Mouse (Mus musculus): ENCODE measurements around the gene Asic2. TPM values are rescaled to one million over a fixed set of nuclear protein-coding genes. Genes with fewer than 3 reads are reported as not detected.

Gene Asic2
- polyA plus RNA-seq, 1 experiment from 2014 or later: 17.8 TPM

DNA sequence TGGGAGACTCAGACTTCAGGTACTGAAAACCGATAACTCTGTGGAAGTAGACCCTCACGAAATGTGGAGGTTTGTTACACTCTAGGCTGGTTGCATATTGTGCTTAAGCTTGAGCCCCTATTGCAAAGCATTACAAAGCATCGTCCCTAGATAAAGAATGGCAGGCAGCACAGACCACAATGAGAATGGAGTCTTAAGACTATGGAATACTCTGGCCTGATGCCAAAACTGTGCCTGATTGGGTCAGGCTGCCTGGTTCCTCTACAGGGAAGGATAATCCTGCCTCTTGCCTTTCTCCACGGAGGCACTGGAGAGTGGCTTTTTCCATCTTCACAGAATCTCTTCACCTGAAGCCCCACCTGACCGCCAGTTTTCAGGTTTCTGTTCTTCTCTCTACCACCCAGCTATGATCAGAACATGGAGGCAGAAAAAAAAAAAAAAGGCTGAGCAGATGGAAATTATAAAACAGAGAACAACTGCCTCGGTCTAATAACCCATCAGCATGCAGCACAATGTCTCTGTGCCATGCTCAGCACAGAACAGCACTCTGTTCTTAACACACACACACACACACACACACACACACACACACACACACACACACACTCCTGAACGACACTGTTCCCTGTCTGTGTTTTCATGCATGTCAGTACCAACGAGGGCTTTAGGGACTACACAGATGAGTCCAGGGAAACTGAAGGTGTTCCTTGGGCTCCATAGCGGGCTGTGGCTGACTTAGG is 470.4 kb downstream of the Asic2 start:
- H3K27me3 ChIP-seq (replicated peaks; ENCODE audit: control insufficient read depth, insufficient read depth, low read length): no peaks in the 10 kb centered on the region
- H3K9ac ChIP-seq (ENCODE audit: low read depth, low read length): no peak overlapping the region
- WGBS: 42% methylated on average over 9 of the region's 9 CpGs
- H3K4me1 ChIP-seq (ENCODE audit: control insufficient read depth, insufficient read depth, low read depth, low read length): peaks cover 6% of the 10 kb centered on the region
- no peak overlapping the region for H3K4me3 ChIP-seq (ENCODE audit: low read length)
- H3K36me3 ChIP-seq (ENCODE audit: control insufficient read depth, insufficient read depth, low read length): no peaks in the 10 kb centered on the region
- no peaks in the 10 kb centered on the region for H3K9me3 ChIP-seq (ENCODE audit: control insufficient read depth, low read length)
- no peak overlapping the region for H3K4me2 ChIP-seq (ENCODE audit: low read length)
- 0 out of 2 replicates have a peak, but pooled peaks have one; percentile 37 for ATAC-seq
- no peak overlapping the region for H3K27ac ChIP-seq (ENCODE audit: low read depth, low read length)

DNA sequence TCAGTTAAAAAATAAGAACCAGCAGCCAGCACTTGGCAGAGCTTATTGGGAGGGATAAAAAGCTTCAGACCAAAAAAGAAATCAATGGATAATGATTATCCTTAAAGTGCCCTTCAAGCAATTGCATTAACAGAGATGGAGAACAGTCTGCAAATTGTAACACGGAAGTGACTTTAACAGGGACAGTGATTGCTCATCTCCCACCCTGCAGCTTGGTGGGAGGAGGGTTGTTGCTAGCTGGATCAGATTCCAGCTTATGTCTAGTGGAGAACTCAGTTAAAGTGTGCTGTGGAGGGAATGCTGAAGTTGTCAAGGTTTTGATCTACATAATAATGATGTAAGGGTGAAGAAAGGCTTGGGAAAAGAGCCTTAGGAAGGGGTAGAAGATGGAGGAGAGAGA is 471.8 kb downstream of the Asic2 start:
- no peak for ATAC-seq
- Histone ChIP-seq H3K4me1 (ENCODE audit: control insufficient read depth, insufficient read depth, low read depth, low read length) (peaks cover 6% of the 10 kb centered on the region), H3K4me3 (ENCODE audit: low read length) (no peak overlapping the region), H3K27ac (ENCODE audit: low read depth, low read length) (no peak overlapping the region), H3K9me3 (ENCODE audit: control insufficient read depth, low read length) (no peaks in the 10 kb centered on the region), H3K4me2 (ENCODE audit: low read length) (no peak overlapping the region), H3K9ac (ENCODE audit: low read depth, low read length) (no peak overlapping the region), H3K27me3 (replicated peaks; ENCODE audit: control insufficient read depth, insufficient read depth, low read length) (no peaks in the 10 kb centered on the region), H3K36me3 (ENCODE audit: control insufficient read depth, insufficient read depth, low read length) (no peaks in the 10 kb centered on the region)
- 35% methylated on average over 1 of the region's 1 CpGs for WGBS

DNA sequence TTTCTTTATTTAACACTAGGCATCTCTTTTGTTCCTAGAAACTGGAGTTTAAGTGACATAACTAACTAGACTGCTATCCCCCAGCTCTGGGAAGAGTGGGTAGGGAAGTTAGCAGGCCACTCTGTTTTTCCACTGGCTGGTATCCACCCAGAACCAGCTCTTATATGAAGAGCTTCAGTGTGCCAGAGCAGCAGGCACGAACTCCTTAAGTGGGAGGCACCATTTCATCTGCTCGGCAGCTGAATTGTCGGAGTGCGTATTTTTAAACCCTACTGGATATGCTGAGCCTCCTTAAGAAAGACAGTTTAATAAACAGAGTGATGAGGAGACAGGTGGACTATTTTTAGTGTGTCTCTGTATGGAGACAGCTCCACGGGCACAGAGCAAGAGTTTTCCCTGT is 475.9 kb downstream of the Asic2 start:
- Histone ChIP-seq H3K27ac (ENCODE audit: low read depth, low read length) (no peak overlapping the region), H3K27me3 (replicated peaks; ENCODE audit: control insufficient read depth, insufficient read depth, low read length) (no peaks in the 10 kb centered on the region), H3K4me2 (ENCODE audit: low read length) (no peak overlapping the region), H3K4me3 (ENCODE audit: low read length) (no peak overlapping the region), H3K9ac (ENCODE audit: low read depth, low read length) (no peak overlapping the region), H3K4me1 (ENCODE audit: control insufficient read depth, insufficient read depth, low read depth, low read length) (peaks cover under 1% of the 10 kb centered on the region), H3K9me3 (ENCODE audit: control insufficient read depth, low read length) (no peaks in the 10 kb centered on the region), H3K36me3 (ENCODE audit: control insufficient read depth, insufficient read depth, low read length) (no peaks in the 10 kb centered on the region)
- ATAC-seq: no peak
- WGBS: 78% methylated on average over 5 of the region's 5 CpGs

DNA sequence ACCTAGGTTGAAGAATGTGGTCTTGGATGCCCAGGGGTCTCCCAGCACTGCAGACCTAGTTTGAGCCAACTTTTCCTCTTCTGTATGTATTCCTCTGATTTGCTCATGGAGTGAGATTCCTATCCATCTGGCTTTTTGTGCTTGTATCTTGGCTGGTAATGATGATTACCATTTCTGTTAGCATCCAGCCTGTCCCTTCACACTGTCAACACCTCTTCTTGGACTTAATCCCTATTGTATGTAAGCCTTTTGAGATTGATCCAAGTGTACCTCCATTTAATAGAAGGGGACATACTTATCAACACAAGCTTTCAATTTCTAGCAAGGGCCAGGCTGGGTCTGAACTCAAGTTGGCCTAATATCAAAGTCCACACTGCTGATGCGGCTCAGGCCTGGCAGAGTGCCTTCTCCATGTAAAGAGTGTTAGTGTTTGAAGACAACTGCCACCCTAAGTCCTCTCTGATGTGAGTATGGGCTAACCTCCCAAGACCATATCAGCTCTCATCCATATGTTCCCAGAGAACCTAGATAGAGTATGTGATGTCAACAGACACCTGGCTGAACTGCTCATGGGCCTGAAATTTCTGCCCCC is 479.0 kb downstream of the Asic2 start:
- no peak for ATAC-seq
- H3K4me3 ChIP-seq (ENCODE audit: low read length): no peak overlapping the region
- no peak overlapping the region for H3K9ac ChIP-seq (ENCODE audit: low read depth, low read length)
- H3K4me2 ChIP-seq (ENCODE audit: low read length): no peak overlapping the region
- 87% methylated on average over 1 of the region's 1 CpGs for WGBS
- no peaks in the 10 kb centered on the region for H3K36me3 ChIP-seq (ENCODE audit: control insufficient read depth, insufficient read depth, low read length)
- H3K4me1 ChIP-seq (ENCODE audit: control insufficient read depth, insufficient read depth, low read depth, low read length): no peaks in the 10 kb centered on the region
- no peak overlapping the region for H3K27ac ChIP-seq (ENCODE audit: low read depth, low read length)
- no peaks in the 10 kb centered on the region for H3K9me3 ChIP-seq (ENCODE audit: control insufficient read depth, low read length)
- no peaks in the 10 kb centered on the region for H3K27me3 ChIP-seq (replicated peaks; ENCODE audit: control insufficient read depth, insufficient read depth, low read length)

DNA sequence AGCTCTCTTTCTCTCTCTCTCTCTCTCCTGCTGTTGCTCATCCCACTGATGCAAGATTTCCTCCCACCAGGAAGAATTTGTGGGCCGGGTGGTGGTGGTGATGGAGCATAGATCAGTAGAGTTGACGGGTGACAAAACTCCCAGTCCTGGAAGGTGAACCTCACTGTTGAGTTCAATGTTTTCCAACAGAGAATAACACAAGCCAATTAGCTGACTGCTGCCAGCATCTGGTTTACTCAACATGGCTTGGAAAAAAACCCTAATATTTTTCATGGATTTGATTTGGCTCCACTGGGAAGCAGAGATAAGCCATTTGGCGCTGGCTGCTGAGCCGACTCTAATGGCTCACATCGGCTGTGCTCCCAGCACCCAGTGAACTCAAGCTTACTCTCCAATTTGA is 479.6 kb downstream of the Asic2 start:
- no peak for ATAC-seq
- 85% methylated on average over 5 of the region's 5 CpGs for WGBS
- no peaks in the 10 kb centered on the region for H3K36me3 ChIP-seq (ENCODE audit: control insufficient read depth, insufficient read depth, low read length)
- no peaks in the 10 kb centered on the region for H3K9me3 ChIP-seq (ENCODE audit: control insufficient read depth, low read length)
- H3K4me3 ChIP-seq (ENCODE audit: low read length): no peak overlapping the region
- no peak overlapping the region for H3K4me2 ChIP-seq (ENCODE audit: low read length)
- H3K4me1 ChIP-seq (ENCODE audit: control insufficient read depth, insufficient read depth, low read depth, low read length): no peaks in the 10 kb centered on the region
- H3K27ac ChIP-seq (ENCODE audit: low read depth, low read length): no peak overlapping the region
- no peaks in the 10 kb centered on the region for H3K27me3 ChIP-seq (replicated peaks; ENCODE audit: control insufficient read depth, insufficient read depth, low read length)
- no peak overlapping the region for H3K9ac ChIP-seq (ENCODE audit: low read depth, low read length)

DNA sequence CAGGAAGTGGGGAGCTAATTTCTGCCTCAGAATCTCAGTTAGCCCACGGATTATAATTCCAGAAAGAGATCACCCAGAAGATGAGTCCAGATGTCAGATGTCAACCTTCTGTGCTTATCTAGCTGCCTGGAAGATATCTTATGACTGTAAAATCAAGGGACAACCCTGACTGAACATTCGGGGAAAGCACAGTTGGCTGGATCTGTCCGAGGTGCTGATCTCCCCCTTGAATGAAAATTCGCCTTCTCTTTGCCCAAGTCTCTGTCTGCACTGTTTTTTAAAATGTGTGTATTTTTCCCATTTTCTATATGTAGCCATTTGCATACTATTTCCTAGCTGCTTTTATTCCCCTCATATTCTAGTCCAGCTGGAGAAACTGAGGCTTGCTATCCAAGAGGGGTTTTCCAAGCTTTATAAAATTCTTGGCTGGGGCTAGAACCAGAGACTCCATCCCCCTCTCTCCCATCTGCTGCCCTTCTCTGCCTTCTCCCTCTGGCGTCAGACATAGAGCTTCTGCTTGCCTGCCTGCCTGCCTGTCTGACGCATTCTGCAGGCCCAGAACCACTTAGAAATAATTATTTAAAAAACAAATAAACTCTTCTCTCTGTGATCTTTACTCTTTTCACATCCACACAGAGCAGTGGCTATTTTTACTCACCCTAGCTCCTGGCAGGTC is 481.9 kb downstream of the Asic2 start:
- no peak overlapping the region for H3K9ac ChIP-seq (ENCODE audit: low read depth, low read length)
- H3K4me2 ChIP-seq (ENCODE audit: low read length): no peak overlapping the region
- WGBS: 20% methylated on average over 6 of the region's 6 CpGs
- H3K36me3 ChIP-seq (ENCODE audit: control insufficient read depth, insufficient read depth, low read length): no peaks in the 10 kb centered on the region
- no peaks in the 10 kb centered on the region for H3K9me3 ChIP-seq (ENCODE audit: control insufficient read depth, low read length)
- no peaks in the 10 kb centered on the region for H3K4me1 ChIP-seq (ENCODE audit: control insufficient read depth, insufficient read depth, low read depth, low read length)
- ATAC-seq: no peak
- no peaks in the 10 kb centered on the region for H3K27me3 ChIP-seq (replicated peaks; ENCODE audit: control insufficient read depth, insufficient read depth, low read length)
- H3K27ac ChIP-seq (ENCODE audit: low read depth, low read length): no peak overlapping the region
- H3K4me3 ChIP-seq (ENCODE audit: low read length): no peak overlapping the region

DNA sequence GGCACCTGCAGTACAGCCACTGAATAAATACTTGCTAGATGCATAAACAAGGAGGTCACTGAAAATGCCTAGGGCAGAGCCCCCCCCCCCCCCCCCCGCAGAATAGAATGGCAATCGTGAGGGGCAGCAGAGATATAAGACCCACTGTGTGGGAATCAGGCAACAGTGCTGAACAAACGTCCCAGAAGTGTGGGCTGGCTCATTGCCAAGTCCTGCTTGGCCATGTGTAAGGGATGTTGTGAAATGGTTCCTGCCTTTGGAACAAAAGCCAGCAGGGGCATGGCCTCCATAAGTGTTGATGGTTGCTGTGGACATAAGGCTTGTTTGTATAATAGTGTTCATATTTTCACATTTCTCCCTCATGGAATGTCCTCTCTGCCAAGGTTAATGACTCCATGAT is 487.1 kb downstream of the Asic2 start:
- no peaks in the 10 kb centered on the region for H3K9me3 ChIP-seq (ENCODE audit: control insufficient read depth, low read length)
- H3K9ac ChIP-seq (ENCODE audit: low read depth, low read length): no peak overlapping the region
- no peaks in the 10 kb centered on the region for H3K36me3 ChIP-seq (ENCODE audit: control insufficient read depth, insufficient read depth, low read length)
- no peaks in the 10 kb centered on the region for H3K27me3 ChIP-seq (replicated peaks; ENCODE audit: control insufficient read depth, insufficient read depth, low read length)
- H3K4me2 ChIP-seq (ENCODE audit: low read length): no peak overlapping the region
- WGBS: 29% methylated on average over 3 of the region's 3 CpGs
- no peak overlapping the region for H3K4me3 ChIP-seq (ENCODE audit: low read length)
- no peak overlapping the region for H3K27ac ChIP-seq (ENCODE audit: low read depth, low read length)
- no peaks in the 10 kb centered on the region for H3K4me1 ChIP-seq (ENCODE audit: control insufficient read depth, insufficient read depth, low read depth, low read length)
- ATAC-seq: no peak

DNA sequence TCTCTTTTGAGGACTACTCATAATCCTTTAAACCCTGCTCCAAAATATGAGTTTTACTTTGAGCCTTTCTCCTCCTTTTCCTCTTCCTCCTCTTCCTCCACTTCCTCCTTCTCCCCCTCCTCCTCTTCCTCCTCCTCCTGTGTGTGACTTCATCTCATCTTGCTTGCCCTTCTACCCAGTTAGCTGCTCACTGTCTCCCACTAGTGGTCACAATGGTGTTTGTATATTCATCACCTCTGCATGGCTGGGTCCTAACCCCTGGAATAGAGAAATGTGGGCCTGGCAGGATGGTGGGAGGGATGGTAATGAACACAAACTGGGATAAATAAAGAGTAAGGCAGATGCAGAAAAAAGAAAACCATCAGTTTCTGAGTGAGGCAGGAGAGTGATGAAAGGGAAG is 492.0 kb downstream of the Asic2 start:
- no peak for ATAC-seq
- Histone ChIP-seq H3K4me2 (ENCODE audit: low read length) (no peak overlapping the region), H3K36me3 (ENCODE audit: control insufficient read depth, insufficient read depth, low read length) (no peaks in the 10 kb centered on the region), H3K4me1 (ENCODE audit: control insufficient read depth, insufficient read depth, low read depth, low read length) (no peaks in the 10 kb centered on the region), H3K9me3 (ENCODE audit: control insufficient read depth, low read length) (no peaks in the 10 kb centered on the region), H3K4me3 (ENCODE audit: low read length) (no peak overlapping the region), H3K27me3 (replicated peaks; ENCODE audit: control insufficient read depth, insufficient read depth, low read length) (no peaks in the 10 kb centered on the region), H3K27ac (ENCODE audit: low read depth, low read length) (no peak overlapping the region), H3K9ac (ENCODE audit: low read depth, low read length) (no peak overlapping the region)

DNA sequence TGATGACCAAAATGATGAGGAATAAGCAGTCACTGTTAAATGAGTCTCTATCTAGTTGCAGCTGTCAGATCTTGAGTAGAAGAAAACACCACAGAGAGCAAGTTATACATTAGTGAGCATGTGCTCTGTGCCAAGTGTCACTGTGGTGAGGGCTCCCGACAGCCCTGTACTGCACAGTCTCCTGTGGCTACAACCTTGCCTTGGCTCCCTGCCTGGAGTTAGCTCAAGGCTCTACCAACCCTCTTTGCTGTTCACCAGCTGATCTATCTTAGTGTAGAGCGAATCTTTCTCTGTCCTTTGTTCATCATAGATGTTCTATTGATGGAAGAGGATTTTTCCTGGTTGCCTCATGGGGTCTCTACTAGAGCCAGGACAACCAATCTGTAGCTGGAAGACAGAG is 494.1 kb downstream of the Asic2 start:
- Histone ChIP-seq H3K27me3 (replicated peaks; ENCODE audit: control insufficient read depth, insufficient read depth, low read length) (no peaks in the 10 kb centered on the region), H3K4me1 (ENCODE audit: control insufficient read depth, insufficient read depth, low read depth, low read length) (no peaks in the 10 kb centered on the region), H3K9ac (ENCODE audit: low read depth, low read length) (no peak overlapping the region), H3K9me3 (ENCODE audit: control insufficient read depth, low read length) (no peaks in the 10 kb centered on the region), H3K27ac (ENCODE audit: low read depth, low read length) (no peak overlapping the region), H3K36me3 (ENCODE audit: control insufficient read depth, insufficient read depth, low read length) (no peaks in the 10 kb centered on the region), H3K4me2 (ENCODE audit: low read length) (no peak overlapping the region), H3K4me3 (ENCODE audit: low read length) (no peak overlapping the region)
- WGBS: 52% methylated on average over 2 of the region's 2 CpGs
- no peak for ATAC-seq
